Mouse (Mus musculus) gastrocnemius, adult 18-20 months (tissue): ENCODE data around the gene Ulk1. TPM values are rescaled to one million over a fixed set of nuclear protein-coding genes. Genes with fewer than 3 reads are reported as not detected.
"Not testable (repeated sequence)": the region's sequence is repeated elsewhere in the genome, so short reads cannot be mapped to it uniquely, and the experiment has no call there.

Experiments
- DNase-seq: peaks from one replicate; pipeline ENCODE4 v3.0.0; 2021; ENCODE audit warnings: low spot score
- long read RNA-seq, 2 experiments: library from polyadenylated mRNA; stranded (forward); transcript quantifications; one replicate each; pipeline ENCODE4 v2.0.0; 2021
- total RNA-seq, 2 experiments: library from RNA; stranded (reverse); gene quantifications; 2 replicates each; pipeline ENCODE4 v1.2.3; 2021

Gene Ulk1
- 10 to 100 TPM; 57.4 to 66.1 TPM for total RNA-seq
- long read RNA-seq, experiment 1, full-length matches to known transcripts, result 22 of 58 reads
- long read RNA-seq, experiment 1, partial matches to known transcripts, result 28 of 58 reads
- long read RNA-seq, experiment 1, other reads (novel, unspliced or antisense), result 8 of 58 reads
- long read RNA-seq, experiment 2, full-length matches to known transcripts, result 21 of 65 reads
- long read RNA-seq, experiment 2, partial matches to known transcripts, result 26 of 65 reads
- long read RNA-seq, experiment 2, other reads (novel, unspliced or antisense), result 18 of 65 reads

DNA sequence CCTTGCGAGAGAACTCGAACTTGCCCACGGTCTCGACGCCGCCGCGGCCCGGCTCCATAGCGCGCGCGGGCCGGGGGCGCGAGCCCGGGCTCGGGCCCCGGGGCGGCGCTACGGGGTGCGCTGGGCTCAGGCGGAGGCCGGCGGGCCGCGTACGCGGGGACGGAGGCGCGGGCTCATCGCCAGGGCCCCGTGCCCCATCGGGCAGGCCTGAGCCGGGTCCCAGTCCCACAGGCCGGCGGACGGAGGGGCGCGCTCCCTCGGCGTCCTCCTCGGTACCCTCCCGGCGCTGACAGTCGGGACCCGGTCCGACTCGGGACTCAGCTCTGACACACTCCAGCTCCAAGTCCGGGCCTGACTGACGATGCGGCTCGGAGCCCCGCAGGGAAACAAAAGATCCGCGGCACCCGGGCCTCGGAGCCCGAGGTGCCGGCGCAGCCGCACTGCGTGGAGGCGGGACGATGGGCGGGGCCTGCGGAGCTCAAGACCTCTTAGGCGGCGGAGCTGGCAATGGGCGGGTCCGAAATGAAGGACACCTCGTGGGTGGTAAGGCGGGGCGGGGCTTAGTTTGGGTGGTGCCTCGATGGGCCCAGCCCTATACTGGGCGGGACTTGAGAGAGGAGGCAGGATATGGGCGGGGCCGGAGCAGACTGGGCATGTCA is at the start of gene Ulk1:
Ulk1 (minus strand) TSS at position 431 of the 659 bp plus-strand sequence.
- DNase-seq, result peak; percentile 100

DNA sequence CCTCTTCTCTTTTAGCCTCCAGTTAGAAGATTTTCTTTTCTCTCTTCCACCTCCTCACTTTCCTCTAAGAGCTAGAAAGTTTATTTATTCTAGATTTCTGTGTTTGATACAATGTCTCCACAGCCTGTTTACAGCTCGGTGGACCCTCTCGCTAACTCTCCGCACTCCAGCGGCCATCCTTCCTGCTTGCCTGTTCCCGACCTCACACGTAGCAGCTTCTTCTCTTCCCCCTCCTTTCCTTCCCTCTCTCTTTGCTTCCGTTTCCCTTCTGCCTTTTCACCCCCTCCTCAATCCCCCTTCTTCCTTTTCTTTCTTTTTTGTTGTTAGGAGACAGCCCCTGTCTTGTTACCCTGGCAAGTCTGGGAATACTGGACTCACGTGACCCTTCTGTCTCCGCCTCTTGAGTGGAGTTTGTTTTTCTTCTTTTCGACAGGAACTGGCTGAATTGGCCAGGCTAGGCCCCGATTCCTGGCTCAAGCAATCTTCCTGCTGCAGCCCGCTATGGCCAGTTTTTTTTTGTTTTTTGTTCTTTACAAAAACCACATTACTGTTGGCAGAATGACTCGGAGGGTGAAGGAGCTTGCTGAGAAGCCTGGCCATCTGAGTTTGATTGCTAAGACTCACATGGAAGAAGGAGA is 49.2 kb upstream of the Ulk1 start:
- peak; percentile 76 for DNase-seq

DNA sequence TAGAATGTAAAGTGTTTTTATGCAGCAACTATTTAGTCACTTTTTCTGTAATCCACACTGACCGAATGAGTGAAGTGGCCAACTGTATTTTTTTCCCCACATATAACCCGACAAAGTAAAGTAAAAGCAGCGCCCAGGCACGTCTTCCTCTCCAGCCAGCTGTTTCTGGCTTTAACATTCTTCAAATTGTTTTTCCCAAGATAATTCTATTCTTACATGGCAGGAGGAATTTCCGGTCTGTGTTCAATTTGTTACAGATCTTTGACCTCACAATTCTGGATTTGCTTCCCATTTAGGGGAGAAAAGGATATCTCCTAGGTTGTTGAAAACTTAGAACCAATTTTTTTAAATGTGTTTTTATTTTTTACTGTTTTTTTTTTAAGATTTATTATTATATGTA is 47.2 kb upstream of the Ulk1 start:
- DNase-seq, result peak; percentile 20

DNA sequence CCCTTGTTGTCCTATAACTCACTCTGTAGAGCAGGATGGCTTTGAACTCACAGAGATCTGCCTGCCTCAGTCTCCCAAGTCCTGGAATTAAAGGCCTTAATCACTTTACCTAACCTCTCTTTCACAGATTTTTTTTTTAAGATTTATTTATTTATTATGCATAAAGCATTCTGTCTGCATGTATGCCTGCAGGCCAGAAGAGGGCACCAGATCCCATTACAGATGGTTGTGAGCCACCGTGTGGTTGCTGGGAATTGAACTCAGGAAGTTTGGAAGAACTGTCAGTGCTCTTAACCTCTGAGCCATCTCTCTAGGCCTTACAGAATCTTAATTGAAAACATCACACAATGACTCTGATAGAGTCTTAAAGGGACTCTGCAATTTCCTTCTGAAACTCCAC is 43.1 kb upstream of the Ulk1 start:
- no peak for DNase-seq

DNA sequence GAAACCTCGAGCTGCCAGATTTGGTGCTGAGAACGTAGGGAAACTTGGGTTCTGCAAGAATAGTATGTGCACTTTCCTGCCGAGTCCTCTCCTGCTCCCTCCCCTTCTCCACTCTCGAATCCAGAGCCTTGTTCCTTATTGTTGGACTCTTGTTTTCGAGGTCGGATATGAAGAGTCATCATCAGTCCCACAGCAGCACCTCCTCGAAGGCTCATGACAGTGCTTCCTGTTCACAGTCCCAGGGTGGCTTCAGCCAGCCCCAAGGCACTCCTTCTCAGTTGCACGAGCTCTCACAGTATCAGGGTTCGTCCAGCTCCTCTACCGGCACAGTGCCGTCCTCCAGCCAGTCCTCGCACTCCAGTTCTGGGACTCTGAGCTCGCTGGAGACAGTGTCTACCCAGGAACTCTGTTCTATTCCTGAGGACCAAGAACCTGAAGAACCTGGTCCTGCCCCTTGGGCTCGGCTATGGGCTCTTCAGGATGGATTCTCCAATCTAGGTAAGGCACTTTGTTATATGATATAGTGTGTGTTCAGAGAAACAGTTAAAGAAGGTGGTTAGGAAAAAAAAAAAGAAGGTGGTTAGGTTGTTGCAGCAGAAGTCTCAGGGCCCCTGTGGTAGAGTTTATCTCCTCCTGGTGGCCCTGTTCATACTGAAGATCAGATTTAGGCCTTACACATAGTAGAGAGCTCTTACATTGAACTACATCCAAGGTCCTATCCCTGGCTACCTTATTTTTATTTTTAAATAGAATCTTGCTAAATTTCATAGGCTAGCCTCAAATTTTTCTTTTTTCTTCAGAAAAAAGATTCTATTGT is 31.4 kb upstream of the Ulk1 start:
- no peak for DNase-seq

DNA sequence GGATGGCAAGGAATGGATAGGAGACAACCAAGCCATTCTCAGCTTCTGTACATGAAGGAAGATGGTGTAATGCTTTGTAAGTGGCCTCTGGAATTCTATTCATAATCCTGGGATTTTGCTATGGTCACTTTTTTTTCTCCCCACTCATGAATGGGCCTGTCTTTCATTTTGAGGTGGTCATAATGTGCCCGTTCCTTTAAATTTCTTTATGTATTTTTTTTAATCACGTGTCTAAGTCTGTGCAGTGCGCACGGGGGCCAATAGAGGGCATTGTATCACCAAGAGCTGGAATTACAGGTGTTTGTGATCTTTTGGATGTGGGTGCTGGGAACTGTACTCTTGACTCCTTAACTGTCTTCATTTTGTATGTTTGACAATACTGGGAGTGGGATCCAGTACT is 30.6 kb upstream of the Ulk1 start:
- DNase-seq, result peak; percentile 18

DNA sequence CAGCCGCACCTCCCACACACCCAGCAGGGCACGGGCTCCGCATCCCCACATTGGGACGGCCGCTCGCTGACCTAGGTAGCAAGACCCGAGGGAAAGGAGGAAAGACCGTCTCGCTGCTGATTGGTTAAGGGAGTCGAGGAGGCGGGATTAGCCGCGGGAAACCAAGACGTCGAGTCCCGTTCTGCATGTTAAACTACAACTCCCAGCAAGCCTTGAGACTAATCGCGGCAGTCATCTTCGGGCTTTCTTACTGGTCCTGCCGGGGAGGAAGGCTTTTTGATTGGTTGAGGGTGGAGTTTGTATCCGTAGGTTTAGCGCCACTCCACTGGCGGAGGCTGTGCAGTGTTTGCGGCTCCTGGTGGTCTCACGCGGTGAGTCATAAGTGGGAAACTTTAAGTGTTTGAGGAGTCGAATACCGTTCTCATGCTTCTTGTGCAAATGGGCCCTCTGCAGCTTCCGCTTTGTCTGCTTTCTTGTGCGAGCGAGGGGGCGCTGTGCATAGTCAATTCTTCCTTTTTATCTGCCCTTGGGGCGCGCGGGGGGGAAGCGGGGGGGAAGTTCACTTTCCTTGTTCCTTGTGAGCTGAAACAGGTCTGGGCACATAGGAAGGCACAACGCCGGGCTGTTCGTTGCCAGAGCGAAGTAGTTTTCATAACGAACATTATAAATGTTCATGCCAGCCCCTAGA is 29.9 kb upstream of the Ulk1 start, which contains the start of the genes Hscb and Chek2:
Hscb (minus strand) TSS at position 100 of the 688 bp plus-strand sequence.
Chek2 (plus strand) TSS at position 302 of the 688 bp plus-strand sequence.
- DNase-seq, result peak; percentile 99

DNA sequence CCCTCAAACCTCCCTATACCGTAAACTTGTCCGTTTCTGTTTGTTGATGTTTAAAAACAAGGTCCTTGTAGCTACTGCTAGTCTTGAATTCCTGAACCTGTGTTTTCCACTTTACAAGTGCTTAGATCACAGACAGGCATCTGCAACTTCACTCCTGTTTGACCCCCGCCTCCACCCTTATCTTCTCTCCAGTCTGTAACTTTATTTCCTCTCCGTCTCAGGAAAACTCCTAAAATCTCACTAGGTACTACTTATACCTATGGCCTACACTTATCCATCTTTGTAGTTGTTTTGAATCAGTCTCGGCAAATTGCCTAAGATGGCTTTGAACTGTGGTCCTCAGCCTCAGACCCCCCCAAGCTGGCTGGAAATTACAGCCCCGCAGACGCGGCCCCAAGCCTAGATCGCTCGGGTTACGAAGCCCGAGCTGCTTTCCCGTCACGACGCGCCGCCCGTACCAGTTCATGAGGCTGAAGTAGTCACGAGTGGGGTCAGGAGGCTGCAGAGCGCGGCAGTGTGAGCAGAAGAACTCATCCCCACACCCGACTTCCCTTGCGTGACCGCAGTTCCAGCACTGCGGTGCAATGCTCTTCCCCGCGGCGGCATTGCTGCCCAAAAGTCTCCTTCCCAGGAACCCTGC is 29.3 kb upstream of the Ulk1 start:
- DNase-seq, result no peak

DNA sequence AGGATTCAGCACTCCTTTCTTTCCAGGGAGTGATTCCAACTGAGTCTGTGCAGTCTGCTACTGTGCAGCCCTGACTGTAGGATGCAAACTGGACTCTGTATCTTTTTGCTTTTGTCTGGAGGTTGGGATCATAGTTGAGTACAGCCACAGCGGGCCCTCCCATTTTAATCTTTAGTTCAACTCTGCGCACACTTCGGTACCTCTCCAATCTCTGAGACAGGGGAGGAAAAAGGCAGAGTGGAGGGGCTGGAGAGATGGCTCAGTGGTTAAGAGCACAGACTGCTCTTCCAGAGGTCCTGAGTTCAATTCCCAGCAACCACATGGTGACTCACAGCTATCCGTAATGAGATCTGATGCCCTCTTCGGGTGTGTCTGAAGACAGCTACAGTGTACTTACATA is 28.1 kb upstream of the Ulk1 start:
- not testable (repeated sequence) for DNase-seq

DNA sequence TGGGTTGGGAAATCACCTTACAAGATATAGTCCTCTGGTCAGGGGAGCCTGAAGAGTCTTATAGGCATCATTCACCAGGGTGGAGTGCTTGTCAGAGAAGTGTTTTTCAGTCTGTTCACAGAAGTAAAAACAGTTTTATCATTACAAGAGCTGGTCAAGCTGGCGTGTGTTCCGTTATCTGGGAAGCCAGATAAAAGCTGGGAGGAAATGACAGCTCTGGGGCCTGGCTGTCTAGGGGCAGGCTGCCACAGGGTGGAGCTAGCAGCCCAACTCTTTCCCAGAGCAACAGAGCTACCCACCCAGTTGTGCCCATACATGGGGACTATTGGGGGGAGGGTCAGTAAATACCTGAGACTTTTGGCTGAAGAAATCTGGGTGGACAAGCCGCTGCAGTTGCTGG is 26.1 kb upstream of the Ulk1 start:
- DNase-seq, result peak; percentile 27

DNA sequence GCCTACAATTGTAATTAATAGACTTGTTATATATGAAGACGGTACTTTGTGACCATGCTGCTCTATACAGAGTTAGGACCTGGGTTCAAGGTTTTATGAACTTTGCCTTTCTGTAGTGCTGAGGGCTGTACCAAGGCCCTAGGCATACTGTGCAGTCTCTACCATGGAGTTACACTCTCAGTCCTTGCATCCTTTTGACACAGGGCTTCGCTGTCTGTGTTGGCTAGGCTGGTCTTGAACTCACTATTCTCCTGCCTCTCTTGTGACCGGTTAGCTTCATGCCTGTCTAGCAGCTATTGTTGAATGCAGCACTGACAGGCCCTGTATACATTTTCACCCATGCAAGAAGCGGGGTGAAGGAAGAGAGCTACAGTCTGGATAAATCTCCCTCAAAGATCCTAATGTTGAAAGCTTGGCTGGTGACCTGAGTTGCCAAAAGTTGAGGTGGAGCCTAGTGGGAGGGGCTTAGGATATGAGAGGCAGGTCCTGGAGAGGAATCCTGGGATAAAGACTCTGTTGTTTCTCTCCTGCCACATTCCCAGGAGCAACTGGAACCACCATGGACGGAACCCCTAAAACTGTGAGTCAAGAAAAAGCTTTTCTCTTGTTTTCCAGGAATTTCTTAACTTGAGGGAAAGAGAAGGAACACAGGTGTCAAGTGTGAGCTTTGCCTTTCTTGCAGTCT is 21.3 kb upstream of the Ulk1 start:
- no peak for DNase-seq

DNA sequence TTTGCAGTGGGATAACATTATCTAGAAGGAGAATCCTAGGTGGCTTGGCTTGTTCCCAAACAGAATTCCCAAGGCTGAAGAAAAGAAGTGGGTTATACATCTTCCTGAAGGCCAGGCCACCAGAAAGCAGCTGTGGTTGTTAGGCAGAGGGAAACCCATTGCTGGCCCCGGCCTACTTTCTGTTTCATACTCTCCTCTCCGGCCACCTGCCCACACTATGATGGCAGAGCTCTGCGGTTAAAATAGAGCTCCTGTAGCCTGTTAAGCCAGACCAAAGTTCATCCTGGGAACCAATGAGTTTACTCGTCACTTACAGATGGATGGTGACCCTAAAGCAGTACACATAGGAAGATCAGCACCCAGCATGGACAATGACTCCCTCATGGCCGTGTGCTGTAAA is 17.7 kb upstream of the Ulk1 start:
- DNase-seq, result no peak

DNA sequence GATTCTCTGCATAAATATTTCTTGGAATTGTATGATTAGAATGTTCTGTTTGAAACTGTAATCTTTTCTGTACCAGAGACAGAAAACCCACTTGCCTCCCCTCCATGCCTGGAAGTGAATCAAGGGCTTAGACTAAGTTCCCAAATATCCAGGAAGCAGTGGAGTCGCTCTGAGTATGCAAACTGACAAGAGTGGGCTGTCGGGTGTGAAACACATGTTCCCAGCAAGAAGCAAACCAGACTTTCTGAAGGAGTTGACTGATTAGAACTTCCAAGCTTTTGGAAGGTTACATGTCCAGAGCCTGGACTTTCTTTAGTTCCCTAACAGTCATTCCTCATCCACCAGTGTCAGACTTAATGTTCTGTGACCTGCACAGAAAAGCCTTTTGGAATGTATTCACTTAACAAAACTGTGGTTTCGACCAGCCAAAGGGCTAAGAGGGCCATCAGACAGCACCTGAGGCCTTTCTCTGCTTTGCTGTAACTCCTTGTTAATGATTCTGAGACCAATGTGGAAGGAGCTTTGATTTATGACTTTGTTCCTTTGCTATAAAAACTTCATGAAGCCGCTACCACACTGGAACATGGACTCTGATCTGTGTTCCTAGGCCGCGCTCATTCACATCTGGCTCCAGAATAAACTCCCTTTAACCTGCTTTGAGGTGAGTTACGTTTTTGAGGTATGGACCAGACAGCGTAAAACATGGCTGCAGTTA is 17.0 kb upstream of the Ulk1 start:
- DNase-seq, result no peak

DNA sequence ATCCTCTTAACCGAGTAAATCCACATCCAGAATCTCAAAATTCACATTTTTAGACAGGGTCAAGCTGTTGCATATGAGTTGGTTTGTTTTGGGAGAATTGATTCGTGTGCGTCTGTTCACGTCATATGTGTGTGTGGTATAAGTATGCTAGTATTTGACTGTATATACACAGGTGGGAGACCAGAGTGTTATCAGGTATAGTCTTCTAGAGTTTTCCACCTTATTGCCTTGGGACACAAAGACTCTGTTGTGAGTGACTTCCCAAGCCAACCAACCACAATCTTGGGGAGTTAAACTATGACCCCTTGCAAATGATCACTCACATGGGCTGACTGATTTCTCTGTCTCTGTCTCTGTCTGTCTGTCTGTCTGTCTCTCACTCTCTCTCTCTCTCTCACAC is 14.5 kb upstream of the Ulk1 start:
- no peak for DNase-seq

DNA sequence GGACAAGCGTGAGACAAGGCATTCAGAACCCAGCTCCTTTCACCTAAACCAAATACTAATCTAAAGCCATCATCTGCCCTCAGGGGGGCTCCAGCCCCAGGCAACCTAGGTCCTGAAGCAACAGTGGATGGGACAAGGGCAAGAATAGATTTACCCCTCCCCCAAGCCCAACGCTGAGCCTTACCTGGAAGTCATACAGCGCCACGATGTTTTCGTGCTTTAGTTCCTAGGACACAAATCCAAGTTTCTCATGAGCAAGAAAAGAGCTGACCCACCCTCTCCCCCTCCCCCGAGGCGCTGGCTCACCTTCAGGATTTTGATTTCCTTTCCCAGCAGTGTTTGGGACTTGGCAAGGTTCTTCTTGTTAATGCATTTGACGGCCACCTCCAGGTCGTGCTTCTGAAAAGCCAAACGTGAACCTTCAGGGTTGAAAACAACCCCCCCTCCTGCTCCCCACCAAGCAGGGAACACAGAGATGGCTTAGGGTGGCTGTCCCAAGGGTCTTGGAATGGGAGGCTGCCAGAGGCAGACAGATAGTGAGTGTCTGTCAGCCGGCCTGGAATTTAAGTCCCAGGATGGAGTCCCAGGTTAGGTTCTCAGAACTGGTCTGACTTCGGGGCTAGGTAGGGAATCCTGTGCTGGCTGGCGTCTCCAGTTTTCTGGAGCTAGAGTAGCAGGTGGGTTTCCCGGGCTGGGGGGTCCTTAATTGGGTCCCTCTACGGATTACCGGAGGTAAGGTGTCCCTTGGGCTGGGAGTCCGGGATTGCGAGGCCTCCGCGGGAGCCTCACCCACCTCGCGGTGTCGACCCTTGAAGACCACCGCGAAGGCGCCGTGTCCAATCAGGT is 853 bp downstream of the Ulk1 start:
- DNase-seq, result peak; percentile 27

DNA sequence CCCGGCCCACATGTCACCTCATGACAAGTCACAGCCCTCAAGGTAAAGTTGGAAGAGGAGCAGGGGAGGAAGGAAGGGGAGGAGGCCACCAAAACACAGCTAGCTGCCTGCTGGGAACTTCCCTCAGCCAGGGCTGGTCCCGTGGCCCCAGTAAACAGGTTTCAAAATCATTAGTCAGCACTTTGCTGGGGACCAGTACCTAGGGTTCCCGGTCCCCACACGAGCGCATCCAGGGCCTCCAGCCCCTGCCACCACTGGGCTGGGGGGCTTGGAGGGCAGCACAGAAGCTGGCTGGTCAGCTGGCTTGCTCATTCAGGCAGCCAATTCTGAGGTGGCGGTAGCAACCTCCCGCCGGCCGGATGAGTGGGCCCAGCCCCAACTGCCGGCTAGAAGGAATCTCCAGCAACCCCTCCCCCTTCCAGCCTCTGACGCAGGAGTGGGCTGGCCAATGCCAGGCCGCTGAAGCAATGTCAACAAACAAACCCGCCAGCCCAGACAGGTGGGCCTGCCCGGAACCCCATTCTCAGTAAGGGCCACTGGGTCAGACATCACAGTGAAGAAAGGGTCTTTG is 1.8 kb downstream of the Ulk1 start:
- peak; percentile 92 for DNase-seq

DNA sequence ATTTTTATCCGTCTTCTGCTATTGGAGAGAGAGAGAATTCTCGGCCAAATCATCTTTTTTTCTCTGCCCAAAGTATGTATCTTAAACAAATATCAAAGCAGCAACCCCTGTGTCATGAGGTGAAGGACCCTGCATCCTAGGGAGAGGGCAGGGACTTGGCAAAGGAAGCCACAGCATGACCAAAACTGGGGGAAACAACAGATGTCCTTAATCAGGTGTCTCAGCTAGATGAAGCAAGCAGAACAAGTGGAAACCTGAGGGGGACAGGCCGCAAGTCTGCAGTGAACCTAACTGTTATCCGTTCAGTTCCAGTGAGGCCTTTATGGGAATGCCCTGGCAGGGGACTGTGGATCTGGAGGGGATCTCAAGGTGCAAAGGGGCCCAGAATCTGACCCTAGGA is 2.4 kb downstream of the Ulk1 start:
- no peak for DNase-seq

DNA sequence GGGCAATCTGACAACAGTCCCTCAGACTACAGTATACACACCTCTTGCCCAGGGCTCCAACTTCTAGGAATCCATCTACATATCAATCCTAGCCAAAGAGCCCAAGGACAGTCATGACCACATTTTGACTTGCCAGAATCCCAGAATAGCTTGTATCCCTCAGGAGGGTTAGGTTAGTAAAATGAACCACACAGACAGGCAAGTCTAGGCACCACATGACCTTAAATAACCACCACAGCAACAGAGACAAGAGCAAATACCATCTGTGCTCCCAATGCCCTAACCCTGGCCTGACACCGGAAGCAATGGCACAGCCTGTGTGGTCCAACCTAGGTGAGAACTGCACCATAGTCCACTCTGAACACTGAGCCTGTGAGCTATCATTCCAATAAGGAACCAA is 3.2 kb downstream of the Ulk1 start:
- DNase-seq, result peak; percentile 44
